Mouse (Mus musculus) R1 (cell line): ENCODE results near the gene Ppp1r17.
A peak's percentile ranks its signal among the peaks of the same experiment; 100 is the strongest.

Experiments used
- DNase-seq: peaks from one replicate; pipeline ENCODE4 v3.0.0-alpha.2; 2018; ENCODE audit warnings: low read depth, low spot score

The Ppp1r17 gene

GRCm38 (mm10) chr6:56017291-56017994 is at the start of gene Ppp1r17:
Gene Ppp1r17, plus strand, starts transcription at chr6:56017497.
- no peak for DNase-seq

GRCm38 (mm10) chr6:55972998-55973397 is 44.3 kb upstream of the Ppp1r17 start:
- peak; percentile 39 for DNase-seq

- DNase-seq = no peak
Observed at GRCm38 (mm10) chr6:55979766-55980165, 37.5 kb upstream of the Ppp1r17 start.

GRCm38 (mm10) chr6:56008711-56009110 is 8.6 kb upstream of the Ppp1r17 start:
- no peak for DNase-seq

DNA sequence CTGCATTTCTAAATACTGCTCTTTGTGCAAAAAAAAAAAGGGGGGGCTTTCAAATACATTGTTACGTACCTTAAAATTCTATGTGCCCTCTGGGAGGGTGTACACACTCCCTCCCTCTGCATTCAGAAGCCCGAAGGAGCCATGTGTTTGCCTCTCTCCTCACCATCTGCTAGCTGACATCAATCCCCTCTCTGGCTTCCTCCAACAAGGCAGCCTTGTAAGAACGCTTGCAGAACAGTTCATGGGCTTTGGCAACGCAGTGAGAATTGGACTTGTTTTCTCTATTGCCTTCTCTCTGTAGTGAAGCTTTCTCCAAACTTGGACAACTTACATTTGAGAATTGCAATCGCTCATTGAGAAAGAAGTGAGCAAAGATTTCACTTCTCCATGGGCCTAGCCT is 4.9 kb upstream of the Ppp1r17 start:
- DNase-seq = no peak

GRCm38 (mm10) chr6:56019632-56020031 is 2.3 kb downstream of the Ppp1r17 start:
- no peak for DNase-seq

DNA sequence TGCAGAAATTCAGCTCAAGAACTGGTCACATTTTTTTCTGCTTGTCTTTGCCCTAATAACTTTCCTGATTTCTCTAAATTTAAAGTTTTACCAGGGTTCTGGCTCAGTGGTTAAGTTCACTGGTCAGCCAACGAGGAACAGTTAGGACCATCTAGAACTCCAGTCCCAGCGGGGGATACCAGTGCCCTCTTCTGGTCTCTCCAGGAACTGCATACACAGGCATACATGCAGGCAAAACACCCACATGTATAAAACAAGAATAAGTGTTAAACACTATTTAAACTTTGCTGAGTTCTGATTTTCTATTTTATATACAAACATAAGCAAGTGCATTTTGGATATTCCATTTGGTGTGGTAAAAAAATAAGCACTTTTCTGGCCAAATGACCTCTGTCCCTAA is 8.2 kb downstream of the Ppp1r17 start:
- DNase-seq = peak; percentile 34

- DNase-seq = no peak
Observed at GRCm38 (mm10) chr6:56027318-56027717, 10.0 kb downstream of the Ppp1r17 start.

DNA sequence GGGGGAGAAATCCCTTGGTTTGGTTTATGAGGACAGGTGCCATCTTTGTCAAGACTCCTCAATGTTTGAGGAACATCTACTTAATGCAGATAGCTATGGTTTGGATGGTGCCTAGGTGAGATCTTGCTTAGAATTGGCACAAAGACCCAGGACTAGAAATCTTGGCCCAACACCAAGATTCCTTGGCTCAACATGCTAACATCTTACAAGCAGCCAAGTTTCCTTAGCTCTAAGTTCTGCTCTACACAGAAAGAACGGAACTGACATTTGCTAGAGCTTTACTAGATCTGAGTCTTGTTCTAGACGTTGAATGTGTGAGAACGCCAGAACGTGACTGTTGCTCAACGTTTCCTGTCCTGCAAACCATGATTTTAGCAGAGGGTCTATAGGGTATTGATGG is 10.7 kb downstream of the Ppp1r17 start:
- no peak for DNase-seq

- DNase-seq = no peak
Observed at GRCm38 (mm10) chr6:56029986-56030385, 12.7 kb downstream of the Ppp1r17 start.

- DNase-seq = no peak
Observed at GRCm38 (mm10) chr6:56032231-56032630, 14.9 kb downstream of the Ppp1r17 start.

- no peak for DNase-seq
Observed at GRCm38 (mm10) chr6:56035054-56035453, 17.8 kb downstream of the Ppp1r17 start.

DNA sequence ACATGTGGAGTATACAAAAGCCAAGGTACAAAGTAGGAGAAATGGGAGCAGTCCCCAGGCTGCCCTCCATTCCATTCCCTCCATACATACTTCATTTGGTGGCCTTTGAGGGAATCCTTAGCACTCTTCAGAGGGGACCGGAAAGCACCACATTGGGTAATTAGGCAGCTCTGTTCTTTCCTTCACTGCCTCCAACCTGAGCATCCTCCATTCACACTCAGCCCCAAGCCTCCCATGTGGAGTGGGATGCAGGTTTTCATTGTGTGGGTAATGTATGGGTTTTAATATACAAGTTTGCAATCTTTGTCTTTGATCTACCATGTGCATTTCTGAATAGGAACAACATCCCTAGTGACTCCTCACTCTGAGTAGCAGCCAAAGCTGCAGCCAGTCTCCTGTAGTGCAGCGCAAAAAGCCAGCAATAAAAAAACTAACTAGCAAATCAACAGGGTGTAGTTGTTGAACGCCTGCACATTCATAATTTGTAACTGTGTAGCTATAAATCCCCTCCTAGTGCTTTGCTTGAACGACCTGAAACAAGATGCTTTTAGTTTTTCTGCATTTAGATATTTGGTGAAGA is 22.3 kb downstream of the Ppp1r17 start:
- no peak for DNase-seq

- DNase-seq = no peak
Observed at GRCm38 (mm10) chr6:56044270-56044669, 27.0 kb downstream of the Ppp1r17 start.

DNA sequence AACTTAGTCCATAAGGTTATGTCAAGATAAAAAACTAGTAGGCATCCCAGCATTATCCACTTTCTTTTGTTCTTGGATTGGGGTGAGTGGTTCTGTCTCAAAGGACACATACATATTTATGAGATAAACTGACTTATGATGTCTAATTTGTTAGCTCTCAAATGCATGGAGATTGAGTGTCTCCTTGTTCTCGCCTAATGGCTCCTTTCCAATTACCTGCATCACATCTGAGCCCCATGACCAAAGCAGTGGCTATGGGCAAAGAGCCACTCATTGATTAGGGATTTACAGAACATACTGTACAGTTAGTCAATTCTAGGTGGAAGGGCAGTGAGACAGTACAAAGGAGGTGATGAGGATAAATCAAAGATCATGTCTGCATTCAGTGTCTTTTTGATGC is 27.4 kb downstream of the Ppp1r17 start:
- no peak for DNase-seq

DNA sequence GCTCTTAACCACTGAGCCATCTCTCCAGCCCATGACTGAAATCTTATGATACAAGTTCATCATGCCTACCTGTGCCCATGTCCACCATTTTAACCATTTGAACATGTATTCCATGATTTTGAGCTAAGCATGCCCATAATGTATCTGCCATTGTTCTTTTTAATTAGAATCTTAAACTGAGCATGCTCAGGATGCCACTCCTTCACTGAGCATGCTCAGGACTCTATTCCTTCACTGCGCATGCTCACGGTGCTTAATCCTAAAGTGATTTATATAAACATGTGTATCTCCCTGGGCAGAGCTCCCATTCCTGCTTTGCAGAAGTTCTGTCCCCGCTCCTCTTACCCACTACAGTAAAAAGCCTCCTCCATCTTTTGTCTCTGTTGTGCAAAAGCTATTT is 31.3 kb downstream of the Ppp1r17 start:
- peak; percentile 8 for DNase-seq

- DNase-seq = peak; percentile 40
Observed at GRCm38 (mm10) chr6:56049104-56049503, 31.8 kb downstream of the Ppp1r17 start.

DNA sequence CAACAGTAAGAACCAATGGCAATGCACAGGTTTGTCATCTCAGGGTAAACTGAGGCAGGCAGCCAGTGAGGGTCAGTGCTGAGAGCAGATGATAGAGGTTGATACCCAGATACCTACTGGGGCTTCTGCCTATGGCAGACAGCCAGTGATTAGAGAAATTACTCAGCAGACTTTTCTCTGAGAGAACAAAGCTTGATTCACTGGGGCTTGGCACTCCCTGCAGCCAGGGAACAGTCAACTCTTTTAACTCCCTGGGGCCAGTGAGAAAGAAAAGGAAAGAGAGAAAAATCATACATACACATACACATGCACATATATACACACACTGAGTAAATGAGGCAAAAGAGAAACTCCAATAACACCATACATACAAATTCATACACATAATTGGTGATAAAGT is 46.4 kb downstream of the Ppp1r17 start:
- DNase-seq = no peak

- peak; percentile 50 for DNase-seq
Observed at GRCm38 (mm10) chr6:56066632-56067282, 49.5 kb downstream of the Ppp1r17 start.

- no peak for DNase-seq
Observed at GRCm38 (mm10) chr6:56068516-56068915, 51.2 kb downstream of the Ppp1r17 start.

DNA sequence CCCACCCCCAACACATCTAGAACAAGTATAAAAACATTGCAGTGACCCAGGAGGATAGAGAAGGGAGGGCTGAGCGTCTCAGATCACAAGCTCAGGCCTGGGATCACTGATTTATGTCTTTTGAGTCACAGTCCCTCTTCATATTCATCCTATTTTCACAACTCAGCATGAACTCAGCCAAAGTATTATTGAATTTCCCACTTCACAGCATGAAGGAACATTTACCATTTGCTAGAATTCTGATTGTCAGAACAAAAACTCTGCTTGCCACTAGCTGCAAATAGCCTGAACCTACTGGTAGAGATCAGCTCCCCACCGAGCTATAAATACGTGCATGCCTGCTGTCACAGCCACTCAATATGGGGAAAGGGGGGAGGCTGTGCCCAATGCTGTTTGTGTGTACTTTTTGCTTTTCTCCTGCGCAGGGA is 59.1 kb downstream of the Ppp1r17 start:
- DNase-seq = no peak
